Mouse (Mus musculus) left cerebral cortex, adult 6 months (tissue): ENCODE data around the gene Pcif1. TPM values are rescaled to one million over a fixed set of nuclear protein-coding genes. Genes with fewer than 3 reads are reported as not detected.

Source experiments
- long read RNA-seq, 2 experiments: library from polyadenylated mRNA; unstranded; transcript quantifications; one replicate each; pipeline ENCODE4 v2.0.0; 2019 to 2020
- polyA plus RNA-seq: library from polyadenylated mRNA; unstranded; fragments of <200 nt; fragmentation: Nextera tagmentation; gene quantifications from 2 replicates; pipeline ENCODE4 v1.2.3, GENCODE M21; 2021

Pcif1 gene
- polyA plus RNA-seq, result 80.5 and 84.8 TPM in 2 replicates
- long read RNA-seq, experiment 1, full-length matches to known transcripts, result 228 of 280 reads
- long read RNA-seq, experiment 1, partial matches to known transcripts, result 21 of 280 reads
- long read RNA-seq, experiment 1, other reads (novel, unspliced or antisense), result 31 of 280 reads
- long read RNA-seq, experiment 2, full-length matches to known transcripts, result 55 of 84 reads
- long read RNA-seq, experiment 2, partial matches to known transcripts, result 13 of 84 reads
- long read RNA-seq, experiment 2, other reads (novel, unspliced or antisense), result 16 of 84 reads

GRCm38 (mm10) chr2:164879228-164879567, at the start of gene Pcif1:
Gene Pcif1, plus strand, starts transcription at chr2:164879304.

DNA sequence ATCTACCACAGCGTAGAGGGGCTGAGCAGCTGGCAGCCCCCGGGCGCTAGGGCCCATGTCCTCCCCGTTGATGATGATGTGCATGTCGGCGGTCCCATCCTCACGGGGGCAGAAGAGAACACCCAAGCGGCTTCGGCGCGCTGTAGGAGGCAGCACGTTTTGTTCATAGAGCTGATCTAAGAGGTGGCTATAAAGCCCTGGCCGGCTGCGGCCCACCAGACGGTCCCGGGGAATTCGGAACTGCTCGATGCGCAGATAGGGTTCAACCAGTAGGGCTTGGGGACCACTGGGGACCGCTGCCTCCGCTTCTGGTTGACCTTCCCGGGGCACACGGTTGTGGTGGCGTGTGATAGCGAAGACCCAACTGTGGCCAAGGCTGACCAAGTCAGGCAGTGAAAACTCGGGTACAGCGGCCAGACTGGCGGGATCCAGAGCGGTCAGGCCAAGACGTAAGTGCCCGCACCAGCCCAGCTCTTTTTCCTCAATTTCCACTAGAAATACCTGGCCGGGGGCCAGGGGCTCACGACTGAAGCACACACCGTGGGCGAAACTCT, 46.3 kb upstream of the Pcif1 start, which contains the start of gene Ctsa:
Ctsa (plus strand) TSS at position 126 of the 554 bp plus-strand sequence.

GRCm38 (mm10) chr2:164833314-164833959, 45.7 kb upstream of the Pcif1 start, which contains the start of gene Neurl2:
Gene Neurl2, minus strand, starts transcription at chr2:164833456.

GRCm38 (mm10) chr2:164857101-164857821, 21.8 kb upstream of the Pcif1 start, which contains the start of gene Pltp:
Gene Pltp, minus strand, starts transcription at chr2:164857711.

DNA sequence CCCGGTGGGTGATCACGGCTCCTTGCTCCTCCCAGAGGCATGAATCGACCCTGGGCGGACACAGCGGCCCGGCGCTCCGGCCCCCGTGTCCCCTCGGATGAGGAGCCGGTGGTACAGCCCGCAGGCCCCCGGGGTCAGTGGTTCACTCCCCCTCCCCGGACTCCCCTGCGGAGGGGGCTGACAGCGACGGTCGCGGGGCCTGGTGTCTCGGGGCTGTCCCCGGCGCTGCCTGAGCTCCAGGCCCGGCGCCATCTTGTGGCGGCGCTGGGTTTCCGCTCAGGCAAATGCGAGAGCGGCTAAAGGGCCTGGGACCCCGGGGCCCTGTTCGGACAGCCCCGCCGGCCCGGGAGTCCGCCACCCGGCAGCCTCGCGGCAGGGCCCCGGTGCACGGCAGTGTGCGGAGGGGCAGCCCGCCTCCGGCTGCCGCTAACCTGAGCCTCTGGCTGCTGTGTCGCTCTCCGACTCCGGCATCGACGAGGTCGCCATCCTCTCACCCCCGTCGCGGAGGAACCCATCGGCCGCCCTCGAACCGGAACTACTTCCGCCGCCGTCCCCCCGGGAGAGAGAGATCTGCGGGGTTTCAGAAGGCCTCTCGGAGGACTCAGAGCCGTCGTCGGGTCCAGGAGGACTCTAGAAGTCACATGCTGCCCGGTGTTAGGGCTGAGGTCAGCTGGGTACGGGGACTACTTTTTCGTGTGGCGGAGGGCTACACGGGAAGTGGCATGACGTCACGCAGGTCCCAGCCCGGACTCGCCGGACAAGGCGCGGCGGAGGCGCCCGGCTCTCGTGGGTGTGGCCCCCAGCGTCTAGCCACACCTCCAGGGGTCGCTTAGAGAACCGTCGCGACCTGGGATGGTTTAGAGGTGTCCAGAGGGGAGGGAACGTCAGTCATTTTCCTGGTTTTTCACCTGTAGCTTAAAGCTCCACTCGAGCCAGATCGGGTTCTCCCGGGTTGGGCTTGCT, 32.3 kb downstream of the Pcif1 start, which contains the start of gene Zfp335:
Zfp335 (minus strand) TSS at position 672 of the 963 bp plus-strand sequence.

GRCm38 (mm10) chr2:164940140-164940830, 61.2 kb downstream of the Pcif1 start, which contains the start of gene Mmp9:
Gene Mmp9, plus strand, starts transcription at chr2:164940780.

Other genes with a start within 250 kb of the Pcif1 start
- gene Wfdc16, start 240.5 kb upstream of the Pcif1 start, polyA plus RNA-seq, result not detected in 2 replicates
- not detected in 2 replicates for gene Wfdc10, start 223.3 kb upstream of the Pcif1 start, polyA plus RNA-seq
- not detected in 2 replicates for gene Wfdc9, start 222.7 kb upstream of the Pcif1 start, polyA plus RNA-seq
- not detected in 2 replicates for gene Wfdc11, start 205.2 kb upstream of the Pcif1 start, polyA plus RNA-seq
- not detected in 2 replicates for gene Wfdc13, start 194.2 kb upstream of the Pcif1 start, polyA plus RNA-seq
- gene Spint4, start 180.8 kb upstream of the Pcif1 start, polyA plus RNA-seq, result not detected in 2 replicates
- not detected in 2 replicates for gene Spint5, start 164.0 kb upstream of the Pcif1 start, polyA plus RNA-seq
- 3.0 and 3.1 TPM in 2 replicates for gene Wfdc3, start 133.4 kb upstream of the Pcif1 start, polyA plus RNA-seq
- gene Dnttip1, start 133.3 kb upstream of the Pcif1 start, polyA plus RNA-seq, result 5.0 and 21.1 TPM in 2 replicates
- 1.3 and 1.4 TPM in 2 replicates for gene Ube2c, start 109.4 kb upstream of the Pcif1 start, polyA plus RNA-seq
- 0.64 and 0.74 TPM in 2 replicates for gene Tnnc2, start 99.3 kb upstream of the Pcif1 start, polyA plus RNA-seq
- gene Snx21, start 93.5 kb upstream of the Pcif1 start, polyA plus RNA-seq, result 50.8 and 62.0 TPM in 2 replicates
- gene Acot8, start 74.4 kb upstream of the Pcif1 start, polyA plus RNA-seq, result 21.4 TPM in 2 replicates
- gene Zswim3, start 74.2 kb upstream of the Pcif1 start, polyA plus RNA-seq, result 7.8 and 8.8 TPM in 2 replicates
- gene Zswim1, start 56.6 kb upstream of the Pcif1 start, polyA plus RNA-seq, result 23.2 and 23.4 TPM in 2 replicates
- gene Spata25, start 50.8 kb upstream of the Pcif1 start, polyA plus RNA-seq, result not detected in 2 replicates
- 105 and 121 TPM in 2 replicates for gene Ctsa, start 46.4 kb upstream of the Pcif1 start, polyA plus RNA-seq
- 3.4 and 4.6 TPM in 2 replicates for gene Neurl2, start 45.8 kb upstream of the Pcif1 start, polyA plus RNA-seq
- gene Pltp, start 21.6 kb upstream of the Pcif1 start, polyA plus RNA-seq, result 75.3 and 129 TPM in 2 replicates
- gene Zfp335, start 32.5 kb downstream of the Pcif1 start, polyA plus RNA-seq, result 6.6 and 9.3 TPM in 2 replicates
- gene Mmp9, start 61.5 kb downstream of the Pcif1 start, polyA plus RNA-seq, result 0.91 and 0.93 TPM in 2 replicates
- gene Slc12a5, start 81.5 kb downstream of the Pcif1 start, polyA plus RNA-seq, result 96.8 and 132 TPM in 2 replicates
- gene Ncoa5, start 155.6 kb downstream of the Pcif1 start, polyA plus RNA-seq, result 6.1 and 14.0 TPM in 2 replicates
- gene Cd40, start 176.3 kb downstream of the Pcif1 start, polyA plus RNA-seq, result 0.78 and 1.8 TPM in 2 replicates
- not detected in 2 replicates for gene 1700025C18Rik, start 211.4 kb downstream of the Pcif1 start, polyA plus RNA-seq